Mouse (Mus musculus) macrophage (primary cell): ENCODE data around the gene Carmil3. TPM values are rescaled to one million over a fixed set of nuclear protein-coding genes. Genes with fewer than 3 reads are reported as not detected.

Source experiments
- H3K27ac ChIP-seq: fragments of 350-480 bp; formaldehyde crosslinking; 2 replicates; pipeline ENCODE4 v1.9.0; 2021
- H3K36me3 ChIP-seq: fragments of 350-480 bp; formaldehyde crosslinking; 2 replicates; pipeline ENCODE4 v1.9.0; 2021; ENCODE audit errors: inconsistent target
- H3K4me3 ChIP-seq: fragments of 350-480 bp; formaldehyde crosslinking; 2 replicates; pipeline ENCODE4 v1.9.0; 2021; ENCODE audit errors: inconsistent target
- H3K79me2 ChIP-seq: fragments of 350-480 bp; formaldehyde crosslinking; 2 replicates; pipeline ENCODE4 v1.9.0; 2021; ENCODE audit errors: inconsistent target
- WGBS: methylation state at CpG from one replicate; pipeline ENCODE4 v1.1.7; 2026; ENCODE audit warnings: inconsistent platforms; ENCODE audit not compliant: missing documents; 5-methylcytosine and 5-hydroxymethylcytosine counted together
- polyA plus RNA-seq: library from polyadenylated mRNA; stranded (reverse); fragments of 250-400 nt; gene quantifications from 3 replicates; pipeline ENCODE4 v1.2.4, GENCODE M21; 2018; ENCODE audit warnings: inconsistent platforms

Carmil3 gene
- polyA plus RNA-seq, 1 experiment from 2014 or later = 0.04 TPM

DNA sequence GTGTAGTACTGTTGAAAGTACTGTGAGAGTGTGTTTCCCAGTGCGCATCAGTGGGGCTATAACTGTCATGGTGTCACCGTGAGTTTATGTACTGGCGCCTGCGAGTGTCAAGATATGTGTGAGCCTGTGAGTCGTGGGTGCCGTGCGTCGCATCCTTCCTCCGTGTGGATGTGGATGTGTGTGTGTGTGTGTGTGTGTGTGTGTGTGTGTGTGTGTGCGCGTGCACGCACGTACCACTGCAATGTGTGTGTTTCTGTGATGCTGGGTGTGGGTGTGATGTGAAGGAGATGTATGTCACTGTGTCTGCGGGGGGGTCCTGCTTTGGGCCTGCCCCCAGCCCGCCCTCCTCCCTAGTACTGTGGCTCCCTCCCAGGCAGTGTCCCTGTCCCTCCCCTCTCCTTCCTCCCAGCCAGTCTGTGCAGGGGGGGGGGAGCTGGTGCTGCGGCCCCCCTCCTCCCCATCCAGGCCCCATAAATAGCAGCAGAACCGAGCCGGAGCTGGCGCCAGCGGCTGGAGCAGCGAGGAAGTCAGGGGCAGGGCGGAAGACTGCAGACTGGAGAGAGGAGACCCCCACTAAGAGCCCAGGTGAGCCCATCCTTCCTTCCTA is 19.8 kb downstream of the Carmil3 start, which contains the start of gene Cpne6:
Gene Cpne6, plus strand, starts transcription at position 321 of the 607 bp plus-strand sequence.
- no peak within 1 kb of the TSS for H3K4me3 ChIP-seq
- whole genome bisulfite sequencing = 74% methylated on average over 15 of the region's 22 CpGs
- no peak within 1 kb of the TSS for H3K27ac ChIP-seq
- H3K79me2 ChIP-seq = no peaks in the 10 kb centered on the region
- H3K36me3 ChIP-seq = no peaks in the 10 kb centered on the region

DNA sequence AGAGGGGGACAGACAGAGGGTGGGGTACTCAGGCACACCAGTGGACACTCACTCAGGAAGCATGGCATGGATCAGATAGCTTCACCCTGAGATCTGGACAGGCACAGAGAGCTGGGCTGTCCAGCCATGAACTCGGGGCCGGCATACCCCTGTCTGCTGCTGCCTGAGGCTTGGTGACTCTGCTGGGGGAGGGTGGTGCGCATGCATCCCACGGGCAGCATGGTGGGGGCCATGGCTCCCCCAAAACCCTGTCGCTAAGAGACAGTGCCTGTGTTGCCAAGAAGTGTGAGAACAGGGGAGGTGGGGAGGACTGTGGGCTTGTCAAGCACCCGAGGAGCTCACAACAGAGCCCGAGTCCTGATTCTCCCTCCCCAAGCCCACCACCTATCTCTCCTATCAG is 20.6 kb downstream of the Carmil3 start:
- Histone ChIP-seq H3K4me3 (no peak overlapping the region), H3K27ac (no peak overlapping the region)
- WGBS = 67% methylated on average over 7 of the region's 7 CpGs

GRCm38 (mm10) chr14:55513927-55514326 is 23.5 kb downstream of the Carmil3 start:
- 68% methylated on average over 10 of the region's 10 CpGs for WGBS
- Histone ChIP-seq H3K79me2 (no peaks in the 10 kb centered on the region), H3K4me3 (no peak overlapping the region), H3K36me3 (no peaks in the 10 kb centered on the region), H3K27ac (no peak overlapping the region)

More for the DNA sequence above, 20.6 kb downstream of the Carmil3 start:
- Histone ChIP-seq H3K36me3 (no peaks in the 10 kb centered on the region), H3K79me2 (no peaks in the 10 kb centered on the region)

- WGBS = 98% methylated on average over 4 of the region's 4 CpGs
- H3K4me3 ChIP-seq = no peak overlapping the region
- H3K79me2 ChIP-seq = no peaks in the 10 kb centered on the region
- no peak overlapping the region for H3K27ac ChIP-seq
- H3K36me3 ChIP-seq = no peaks in the 10 kb centered on the region
Measured at GRCm38 (mm10) chr14:55515846-55516245, 25.4 kb downstream of the Carmil3 start.

GRCm38 (mm10) chr14:55518897-55519296 is 28.4 kb downstream of the Carmil3 start:
- H3K36me3 ChIP-seq = no peaks in the 10 kb centered on the region
- H3K4me3 ChIP-seq = no peak overlapping the region
- H3K79me2 ChIP-seq = no peaks in the 10 kb centered on the region
- no peak overlapping the region for H3K27ac ChIP-seq
- WGBS = 83% methylated on average over 2 of the region's 2 CpGs

GRCm38 (mm10) chr14:55519604-55520003 is 29.2 kb downstream of the Carmil3 start:
- 76% methylated on average over 4 of the region's 4 CpGs for WGBS
- Histone ChIP-seq H3K79me2 (no peaks in the 10 kb centered on the region), H3K36me3 (no peaks in the 10 kb centered on the region), H3K27ac (no peak overlapping the region), H3K4me3 (no peak overlapping the region)

- 4% methylated on average over 58 of the region's 61 CpGs for WGBS
- no peak overlapping the region for H3K4me3 ChIP-seq
- no peak overlapping the region for H3K27ac ChIP-seq
- no peaks in the 10 kb centered on the region for H3K36me3 ChIP-seq
- H3K79me2 ChIP-seq = no peaks in the 10 kb centered on the region
Measured at GRCm38 (mm10) chr14:55520451-55521361, 30.3 kb downstream of the Carmil3 start.

- Histone ChIP-seq H3K27ac (no peak overlapping the region), H3K4me3 (no peak overlapping the region), H3K79me2 (no peaks in the 10 kb centered on the region), H3K36me3 (no peaks in the 10 kb centered on the region)
- WGBS = 52% methylated on average over 4 of the region's 4 CpGs
Measured at GRCm38 (mm10) chr14:55524062-55524461, 33.6 kb downstream of the Carmil3 start.

DNA sequence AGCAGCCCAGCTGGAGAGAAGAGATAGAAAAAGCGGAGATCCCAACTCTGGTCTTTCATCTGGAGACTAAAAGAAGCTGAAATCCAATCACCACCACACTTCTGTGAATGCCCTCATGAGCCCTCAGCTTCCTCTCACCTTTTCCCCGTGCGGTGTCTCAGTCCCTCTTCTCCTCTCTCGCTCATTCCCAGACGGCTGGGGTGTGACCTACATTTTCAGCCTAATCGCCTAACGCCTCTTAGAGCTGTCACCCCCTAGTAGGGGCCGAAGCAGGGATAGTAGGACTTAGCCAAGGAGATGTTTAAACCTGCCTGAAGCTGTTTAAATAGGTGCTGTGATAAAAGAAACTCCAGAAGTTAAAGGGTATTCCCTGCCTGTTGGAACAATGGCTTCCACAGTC is 34.3 kb downstream of the Carmil3 start, which contains the start of gene Nrl:
Gene Nrl, minus strand, starts transcription at position 197 of the 400 bp plus-strand sequence.
- 55% methylated on average over 8 of the region's 8 CpGs for WGBS
- H3K27ac ChIP-seq = no peak within 1 kb of the TSS
- no peaks in the 10 kb centered on the region for H3K79me2 ChIP-seq
- no peak within 1 kb of the TSS for H3K4me3 ChIP-seq
- H3K36me3 ChIP-seq = no peaks in the 10 kb centered on the region

- Histone ChIP-seq H3K4me3 (no peak overlapping the region), H3K27ac (no peak overlapping the region), H3K79me2 (no peaks in the 10 kb centered on the region), H3K36me3 (no peaks in the 10 kb centered on the region)
- WGBS = 83% methylated on average over 2 of the region's 2 CpGs
Measured at GRCm38 (mm10) chr14:55526674-55527073, 36.2 kb downstream of the Carmil3 start.

- no peak overlapping the region for H3K27ac ChIP-seq
- H3K79me2 ChIP-seq = no peaks in the 10 kb centered on the region
- no peak overlapping the region for H3K4me3 ChIP-seq
- no peaks in the 10 kb centered on the region for H3K36me3 ChIP-seq
- WGBS = 5% methylated on average over 3 of the region's 3 CpGs
Measured at GRCm38 (mm10) chr14:55527940-55528339, 37.5 kb downstream of the Carmil3 start.

DNA sequence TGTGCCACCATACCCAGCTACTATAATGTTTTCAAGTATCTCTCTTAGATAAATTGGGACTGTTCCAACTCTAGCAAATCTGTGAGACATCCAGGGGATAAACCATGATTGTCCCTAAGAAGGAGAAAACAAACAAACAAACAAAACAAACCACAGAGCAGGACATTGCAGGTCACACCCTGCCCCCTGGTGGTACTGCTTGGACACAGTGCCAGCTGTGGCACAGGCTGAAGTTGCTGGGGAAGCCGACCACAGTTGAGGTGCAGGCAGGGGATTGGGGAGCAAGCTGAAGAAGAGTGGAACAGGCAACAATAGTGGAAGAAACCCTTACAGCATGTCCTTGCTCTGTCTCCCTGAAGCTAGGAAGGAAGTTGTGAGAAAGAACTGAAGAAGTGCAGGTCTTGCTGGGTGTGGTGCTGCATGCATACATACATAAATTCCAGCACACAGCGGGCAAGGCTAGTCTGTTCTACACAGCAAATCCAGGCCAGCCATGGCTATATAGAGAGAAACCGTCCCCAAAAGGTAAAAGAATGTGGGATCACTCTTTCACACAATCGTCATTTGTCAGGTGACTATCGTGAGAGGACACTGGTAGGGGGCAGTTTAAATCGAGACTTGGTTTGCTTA is 45.8 kb downstream of the Carmil3 start:
- no peaks in the 10 kb centered on the region for H3K36me3 ChIP-seq
- no peak overlapping the region for H3K4me3 ChIP-seq
- H3K27ac ChIP-seq = no peak overlapping the region
- peaks cover 9% of the 10 kb centered on the region; the same call in 1 of the 2 replicates for H3K79me2 ChIP-seq
- 67% methylated on average over 6 of the region's 6 CpGs for WGBS

DNA sequence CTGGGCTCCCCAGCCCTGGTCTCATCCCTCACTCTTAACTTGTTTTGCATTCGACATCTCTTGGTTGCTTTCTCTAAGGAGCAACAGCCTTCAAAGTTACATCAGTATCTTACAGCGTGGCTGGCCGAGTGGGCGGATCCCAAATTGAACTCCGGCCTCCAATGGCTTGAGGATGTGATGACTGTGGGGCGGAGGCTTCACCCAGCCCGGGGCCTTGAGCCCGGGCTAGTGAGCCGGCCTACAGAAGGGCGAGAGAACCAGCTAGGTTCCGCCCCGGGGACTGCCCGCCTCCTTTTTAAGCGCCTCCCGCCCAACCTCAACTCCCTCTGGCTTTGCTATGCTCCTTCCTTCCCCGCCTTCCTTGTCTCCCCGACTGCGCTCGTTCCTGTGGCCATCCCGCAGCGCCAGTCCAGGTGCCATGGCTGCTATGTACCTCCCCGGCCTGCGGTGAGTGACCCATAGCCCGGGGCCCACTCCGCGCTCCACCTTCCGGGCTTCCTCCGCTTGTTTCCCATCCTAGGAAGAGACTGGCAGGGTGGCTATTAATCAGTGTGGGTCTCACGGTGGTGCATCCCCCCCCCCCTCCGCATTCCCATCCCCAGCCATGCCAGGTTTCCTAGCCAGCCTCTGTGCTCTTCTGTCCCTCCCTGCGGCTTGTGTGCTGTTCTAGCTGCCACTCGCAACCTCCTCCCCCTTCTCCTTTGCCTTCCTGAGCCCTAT is 49.8 kb downstream of the Carmil3 start, which contains the start of gene Pck2:
Gene Pck2, plus strand, starts transcription at position 200 of the 720 bp plus-strand sequence.
- Histone ChIP-seq H3K79me2 (peaks cover 13% of the 10 kb centered on the region; the same call in 1 of the 2 replicates), H3K4me3 (peak within 1 kb of the TSS; percentile 84), H3K27ac (peak within 1 kb of the TSS; percentile 75), H3K36me3 (peaks cover 23% of the 10 kb centered on the region)
- 1% methylated on average over 32 of the region's 32 CpGs for WGBS

GRCm38 (mm10) chr14:55540787-55541321 is 50.4 kb downstream of the Carmil3 start:
- whole genome bisulfite sequencing = 3% methylated on average over 10 of the region's 10 CpGs
- H3K36me3 ChIP-seq = peaks cover 29% of the 10 kb centered on the region
- H3K79me2 ChIP-seq = peaks cover 13% of the 10 kb centered on the region; the same call in 1 of the 2 replicates
- H3K4me3 ChIP-seq = peak overlapping the region; percentile 84
- H3K27ac ChIP-seq = peak overlapping the region; percentile 75
